Mouse (Mus musculus) lung, embryonic 16.5 days (tissue): ENCODE results near the gene Macf1. TPM values are rescaled to one million over a fixed set of nuclear protein-coding genes. Genes with fewer than 3 reads are reported as not detected.

ENCODE experiments used
- ATAC-seq: fragments of 200-750 bp; cut with Nextera tagmentation; 2 replicates; pipeline ENCODE4 v1.8.0; 2017; ENCODE audit warnings: low read depth, mild to moderate bottlenecking, moderate library complexity
- H3K27ac ChIP-seq: fragments of 300-500 bp; sonication (generic); 2 replicates; pipeline ENCODE4 v1.5.1; 2014; ENCODE audit warnings: mild to moderate bottlenecking, control low read depth, low read length
- H3K27me3 ChIP-seq: fragments of 300-500 bp; sonication (generic); 2 replicates; pipeline ENCODE4 v1.6.1; 2014; ENCODE audit warnings: low read depth, low read length, mixed read lengths; ENCODE audit not compliant: control insufficient read depth, insufficient read depth
- H3K36me3 ChIP-seq: fragments of 300-500 bp; sonication (generic); 2 replicates; pipeline ENCODE4 v1.6.1; 2014; ENCODE audit warnings: low read length; ENCODE audit not compliant: control insufficient read depth, insufficient read depth
- H3K4me1 ChIP-seq: fragments of 300-500 bp; sonication (generic); replicated peaks from 2 replicates; pipeline ENCODE4 v1.6.1; 2014; ENCODE audit warnings: low read length, mixed read lengths; ENCODE audit not compliant: control insufficient read depth, insufficient read depth
- H3K4me2 ChIP-seq: fragments of 300-500 bp; sonication (generic); 2 replicates; pipeline ENCODE4 v1.6.1; 2014; ENCODE audit warnings: low read depth, low read length, control low read depth
- H3K4me3 ChIP-seq: fragments of 300-500 bp; sonication (generic); 2 replicates; pipeline ENCODE4 v1.5.1; 2014; ENCODE audit warnings: mild to moderate bottlenecking, low read length, control low read depth
- H3K9ac ChIP-seq: fragments of 300-500 bp; sonication (generic); 2 replicates; pipeline ENCODE4 v1.6.1; 2014; ENCODE audit warnings: low read length, control low read depth
- H3K9me3 ChIP-seq: fragments of 300-500 bp; sonication (generic); 2 replicates; pipeline ENCODE4 v1.6.1; 2016; ENCODE audit warnings: low read length; ENCODE audit not compliant: control insufficient read depth
- WGBS: fragments of 180-500 bp; shearing (Covaris S2); extraction: QIAGEN DNeasy Blood & Tissue Kit; methylation state at CpG from one replicate; pipeline ENCODE4 v1.1.7; 2014; 5-methylcytosine and 5-hydroxymethylcytosine counted together
- polyA plus RNA-seq: library from polyadenylated mRNA; unstranded; fragments of >200 nt; fragmentation: Nextera tagmentation; extraction: Ambion mirVana; gene quantifications from 2 replicates; pipeline ENCODE4 v1.2.1, GENCODE M21; 2015

Gene Macf1
- polyA plus RNA-seq, 1 experiment from 2014 or later: 77.8 TPM

- no peak overlapping the region for H3K27ac ChIP-seq
- peaks cover 34% of the 10 kb centered on the region for H3K36me3 ChIP-seq
- ATAC-seq: no peak
- no peak overlapping the region for H3K4me3 ChIP-seq
- no peak overlapping the region for H3K4me2 ChIP-seq
- no peaks in the 10 kb centered on the region for H3K9me3 ChIP-seq
- H3K27me3 ChIP-seq: no peaks in the 10 kb centered on the region
- WGBS: 57% methylated on average over 1 of the region's 1 CpGs
- H3K4me1 ChIP-seq: no peaks in the 10 kb centered on the region
- no peak overlapping the region for H3K9ac ChIP-seq
Observed at GRCm38 (mm10) chr4:123465799-123466198, 218.4 kb downstream of the Macf1 start.

- Histone ChIP-seq H3K27ac (no peak overlapping the region), H3K4me1 (no peaks in the 10 kb centered on the region), H3K36me3 (peaks cover 44% of the 10 kb centered on the region), H3K9ac (no peak overlapping the region), H3K4me3 (no peak overlapping the region), H3K27me3 (no peaks in the 10 kb centered on the region), H3K4me2 (no peak overlapping the region), H3K9me3 (no peaks in the 10 kb centered on the region)
- WGBS: 66% methylated on average over 8 of the region's 8 CpGs
- no peak for ATAC-seq
Observed at GRCm38 (mm10) chr4:123460595-123461272, 223.4 kb downstream of the Macf1 start.

- no peak for ATAC-seq
- WGBS: 76% methylated on average over 7 of the region's 7 CpGs
- no peak overlapping the region for H3K9ac ChIP-seq
- no peak overlapping the region for H3K4me2 ChIP-seq
- H3K27ac ChIP-seq: no peak overlapping the region
- peaks cover 52% of the 10 kb centered on the region for H3K36me3 ChIP-seq
- H3K4me1 ChIP-seq: no peaks in the 10 kb centered on the region
- H3K27me3 ChIP-seq: no peaks in the 10 kb centered on the region
- H3K9me3 ChIP-seq: no peaks in the 10 kb centered on the region
- no peak overlapping the region for H3K4me3 ChIP-seq
Observed at GRCm38 (mm10) chr4:123454871-123455640, 229.1 kb downstream of the Macf1 start.

GRCm38 (mm10) chr4:123453729-123454128 lies 230.4 kb downstream of the Macf1 start:
- H3K4me1 ChIP-seq: no peaks in the 10 kb centered on the region
- no peak overlapping the region for H3K4me3 ChIP-seq
- no peaks in the 10 kb centered on the region for H3K9me3 ChIP-seq
- no peak overlapping the region for H3K9ac ChIP-seq
- 78% methylated on average over 1 of the region's 1 CpGs for WGBS
- no peak overlapping the region for H3K4me2 ChIP-seq
- no peak for ATAC-seq
- H3K36me3 ChIP-seq: peaks cover 53% of the 10 kb centered on the region
- H3K27me3 ChIP-seq: no peaks in the 10 kb centered on the region
- no peak overlapping the region for H3K27ac ChIP-seq

- no peaks in the 10 kb centered on the region for H3K27me3 ChIP-seq
- ATAC-seq: no peak
- H3K27ac ChIP-seq: no peak overlapping the region
- H3K4me3 ChIP-seq: no peak overlapping the region
- H3K9me3 ChIP-seq: no peaks in the 10 kb centered on the region
- no peak overlapping the region for H3K9ac ChIP-seq
- H3K36me3 ChIP-seq: peaks cover 59% of the 10 kb centered on the region
- H3K4me2 ChIP-seq: no peak overlapping the region
- 79% methylated on average over 3 of the region's 3 CpGs for WGBS
- H3K4me1 ChIP-seq: no peaks in the 10 kb centered on the region
Observed at GRCm38 (mm10) chr4:123451991-123452390, 232.2 kb downstream of the Macf1 start.

- Histone ChIP-seq H3K36me3 (peaks cover 46% of the 10 kb centered on the region), H3K9me3 (no peaks in the 10 kb centered on the region), H3K4me3 (no peak overlapping the region), H3K4me1 (no peaks in the 10 kb centered on the region), H3K27ac (no peak overlapping the region), H3K4me2 (no peak overlapping the region), H3K27me3 (no peaks in the 10 kb centered on the region), H3K9ac (no peak overlapping the region)
- no peak for ATAC-seq
Observed at GRCm38 (mm10) chr4:123449304-123449703, 234.9 kb downstream of the Macf1 start.

GRCm38 (mm10) chr4:123448015-123448414 lies 236.1 kb downstream of the Macf1 start:
- ATAC-seq: no peak
- peaks cover 41% of the 10 kb centered on the region for H3K36me3 ChIP-seq

GRCm38 (mm10) chr4:123447251-123447650 lies 236.9 kb downstream of the Macf1 start:
- WGBS: 44% methylated on average over 3 of the region's 3 CpGs
- H3K27ac ChIP-seq: no peak overlapping the region

More at GRCm38 (mm10) chr4:123448015-123448414, 236.1 kb downstream of the Macf1 start:
- H3K4me1 ChIP-seq: no peaks in the 10 kb centered on the region
- H3K9me3 ChIP-seq: no peaks in the 10 kb centered on the region
- H3K4me2 ChIP-seq: no peak overlapping the region
- H3K4me3 ChIP-seq: no peak overlapping the region
- H3K27me3 ChIP-seq: no peaks in the 10 kb centered on the region
- 70% methylated on average over 2 of the region's 2 CpGs for WGBS
- H3K9ac ChIP-seq: no peak overlapping the region
- no peak overlapping the region for H3K27ac ChIP-seq

GRCm38 (mm10) chr4:123446754-123447153 lies 237.4 kb downstream of the Macf1 start:
- peaks cover 30% of the 10 kb centered on the region for H3K36me3 ChIP-seq
- 0 out of 2 replicates have a peak, but pooled peaks have one; percentile 31 for ATAC-seq

More at GRCm38 (mm10) chr4:123447251-123447650, 236.9 kb downstream of the Macf1 start:
- Histone ChIP-seq H3K4me2 (no peak overlapping the region), H3K9ac (no peak overlapping the region), H3K4me3 (no peak overlapping the region), H3K36me3 (peaks cover 35% of the 10 kb centered on the region), H3K4me1 (no peaks in the 10 kb centered on the region), H3K9me3 (no peaks in the 10 kb centered on the region), H3K27me3 (no peaks in the 10 kb centered on the region)
- ATAC-seq: no peak

More at GRCm38 (mm10) chr4:123446754-123447153, 237.4 kb downstream of the Macf1 start:
- H3K4me2 ChIP-seq: no peak overlapping the region
- no peaks in the 10 kb centered on the region for H3K4me1 ChIP-seq
- 29% methylated on average over 7 of the region's 7 CpGs for WGBS
- no peak overlapping the region for H3K27ac ChIP-seq
- no peak overlapping the region for H3K9ac ChIP-seq
- no peaks in the 10 kb centered on the region for H3K27me3 ChIP-seq
- no peaks in the 10 kb centered on the region for H3K9me3 ChIP-seq
- H3K4me3 ChIP-seq: no peak overlapping the region
